Mouse (Mus musculus) adipose tissue, adult 10 weeks (tissue): ENCODE data around the gene Olfr23. TPM values are rescaled to one million over a fixed set of nuclear protein-coding genes. Genes with fewer than 3 reads are reported as not detected.

ENCODE experiments used
- polyA plus RNA-seq: library from polyadenylated mRNA; stranded (reverse); fragments of 350-450 nt; fragmentation: Illumina TruSeq; extraction: RNeasy Lipid Tissue Mini Kit (QIAGEN cat#74804); gene quantifications from one replicate; pipeline ENCODE4 v1.2.3, GENCODE M21; 2014; ENCODE audit warnings: low read depth, low replicate concordance

The Olfr23 gene
- polyA plus RNA-seq, result not detected

DNA sequence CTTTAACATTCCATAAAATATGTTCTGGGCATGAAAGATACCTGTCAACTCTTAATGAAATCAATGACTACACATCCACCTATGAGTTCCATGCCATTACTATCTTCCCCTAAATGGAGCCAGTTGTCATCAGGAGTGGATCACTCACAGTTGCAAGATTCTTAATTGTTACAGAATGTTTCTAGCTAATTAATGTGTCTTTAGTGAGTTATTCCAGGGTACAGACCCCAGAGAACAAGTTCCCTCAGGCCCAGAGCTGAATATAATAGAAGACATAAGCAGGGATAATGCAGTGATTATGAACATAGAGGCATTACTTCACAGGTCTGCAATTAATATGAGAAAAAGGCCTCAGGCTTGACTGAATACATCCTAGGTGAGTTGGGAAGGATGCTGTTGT, at the start of gene Olfr23:
Gene Olfr23, plus strand, starts transcription at position 301 of the 400 bp plus-strand sequence.

DNA sequence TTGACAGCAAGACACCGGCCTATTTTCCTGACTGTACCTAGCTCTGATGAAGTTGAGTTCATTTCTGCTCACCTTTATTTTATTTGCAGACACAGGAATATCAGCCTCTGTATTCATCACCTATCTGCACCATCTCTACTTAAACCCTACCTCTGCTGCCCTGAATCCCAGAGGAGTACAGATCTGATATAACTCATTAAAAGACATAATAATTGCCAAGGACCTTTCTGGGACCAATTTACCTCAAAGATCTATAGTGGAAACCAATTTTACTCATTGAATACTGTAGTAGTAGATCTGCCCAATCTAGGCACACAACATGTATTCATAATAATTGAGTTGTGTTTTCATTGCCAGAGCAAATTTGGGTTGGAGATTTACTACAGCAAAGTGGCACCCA, 45.8 kb upstream of the Olfr23 start, which contains the start of gene Olfr394:
Gene Olfr394, minus strand, starts transcription at position 101 of the 400 bp plus-strand sequence.

DNA sequence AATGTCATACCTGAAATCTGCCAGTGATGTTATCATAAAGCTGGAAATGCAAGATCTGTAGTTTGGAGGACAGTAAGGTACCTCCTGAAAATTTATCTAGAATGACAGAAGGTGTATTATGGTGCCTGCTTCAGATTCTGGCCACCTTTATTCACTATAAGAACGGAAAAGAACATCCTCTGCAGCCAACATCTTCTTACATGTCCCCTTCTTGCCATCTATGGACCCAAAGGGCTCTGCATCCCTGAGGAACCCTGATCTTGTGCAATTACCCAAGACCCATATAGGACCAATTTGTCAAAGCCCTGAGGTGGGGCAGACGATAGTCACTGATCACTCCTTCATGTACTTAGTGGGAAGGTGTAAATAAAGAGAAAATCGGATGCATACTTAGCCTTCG, 27.3 kb upstream of the Olfr23 start, which contains the start of gene Olfr395:
Gene Olfr395, minus strand, starts transcription at position 101 of the 400 bp plus-strand sequence.

DNA sequence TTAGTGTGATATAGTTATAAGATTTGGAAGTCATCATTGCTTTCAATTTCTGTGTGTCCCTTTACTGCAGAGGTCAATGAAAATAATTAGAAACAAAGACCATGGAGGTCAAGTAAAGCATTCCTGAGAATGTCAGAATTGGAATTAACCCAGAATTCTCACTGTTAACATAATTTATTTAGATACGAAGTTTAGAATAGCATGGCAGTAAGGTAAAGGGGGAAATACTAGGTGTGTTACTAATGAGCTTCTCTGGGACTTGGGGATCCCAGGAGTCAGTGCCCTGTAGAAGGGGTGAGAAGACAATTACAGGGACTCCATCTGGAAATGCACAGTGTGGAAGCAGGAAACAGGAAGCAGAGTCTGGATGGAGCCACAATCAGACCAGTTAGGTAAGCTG, 24.0 kb downstream of the Olfr23 start, which contains the start of gene Olfr397:
Gene Olfr397, plus strand, starts transcription at position 301 of the 400 bp plus-strand sequence.

DNA sequence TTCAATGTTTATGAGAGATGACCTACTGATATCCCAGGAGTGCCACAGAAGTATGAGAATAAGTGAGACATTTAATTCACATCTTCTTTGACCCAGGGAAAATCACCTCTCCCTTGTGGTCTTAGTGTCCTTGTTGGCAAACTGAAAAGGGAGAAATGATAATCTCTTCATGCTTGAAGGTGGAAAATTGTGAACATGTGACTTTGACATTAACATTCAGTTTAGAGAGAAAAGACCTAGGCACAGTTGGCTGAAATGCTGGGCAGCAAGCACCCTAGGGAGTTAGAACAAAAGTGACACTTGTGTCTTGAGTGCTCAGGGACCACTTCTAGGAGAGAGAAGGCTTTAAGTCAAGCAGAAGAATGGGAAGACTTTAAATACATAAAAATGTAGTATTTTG, 53.8 kb downstream of the Olfr23 start, which contains the start of gene Olfr398:
Gene Olfr398, minus strand, starts transcription at position 101 of the 400 bp plus-strand sequence.

Other genes with a start within 250 kb of the Olfr23 start
- not detected for gene Zfp735, start 247.9 kb upstream of the Olfr23 start, polyA plus RNA-seq
- not detected for gene Olfr389, start 156.0 kb upstream of the Olfr23 start, polyA plus RNA-seq
- gene Olfr390, start 153.7 kb upstream of the Olfr23 start, polyA plus RNA-seq, result not detected
- not detected for gene Olfr391-ps, start 133.6 kb upstream of the Olfr23 start, polyA plus RNA-seq
- gene Olfr392, start 119.6 kb upstream of the Olfr23 start, polyA plus RNA-seq, result not detected
- not detected for gene Olfr393, start 85.2 kb upstream of the Olfr23 start, polyA plus RNA-seq
- gene Olfr394, start 45.9 kb upstream of the Olfr23 start, polyA plus RNA-seq, result not detected
- gene Olfr395, start 27.4 kb upstream of the Olfr23 start, polyA plus RNA-seq, result not detected
- not detected for gene Olfr397, start 24.1 kb downstream of the Olfr23 start, polyA plus RNA-seq
- gene Olfr398, start 53.7 kb downstream of the Olfr23 start, polyA plus RNA-seq, result not detected
- gene Olfr139, start 119.9 kb downstream of the Olfr23 start, polyA plus RNA-seq, result not detected
- gene Olfr399, start 119.9 kb downstream of the Olfr23 start, polyA plus RNA-seq, result not detected
- not detected for gene Zfp616, start 133.3 kb downstream of the Olfr23 start, polyA plus RNA-seq
- gene Olfr401, start 177.0 kb downstream of the Olfr23 start, polyA plus RNA-seq, result not detected
- not detected for gene Olfr402, start 216.9 kb downstream of the Olfr23 start, polyA plus RNA-seq
- gene Olfr403, start 249.6 kb downstream of the Olfr23 start, polyA plus RNA-seq, result not detected